Mouse (Mus musculus): ENCODE data around the gene Zbtb8a. TPM values are rescaled to one million over a fixed set of nuclear protein-coding genes. Genes with fewer than 3 reads are reported as not detected.
"Not testable (repeated sequence)": the region's sequence is repeated elsewhere in the genome, so short reads cannot be mapped to it uniquely, and the experiment has no call there.

The Zbtb8a gene
- 3.1 TPM in 2 replicates for polyA plus RNA-seq (2016; fragmentation: Nextera tagmentation; extraction: Ambion mirVana)

GRCm38 (mm10) chr4:129377601-129378390 lies at the start of gene Zbtb8a:
TSS of gene Zbtb8a (minus strand) at chr4:129378116.
- Histone ChIP-seq H3K4me1 (peaks cover 53% of the 10 kb centered on the region), H3K9me3 (replicated peaks) (no peaks in the 10 kb centered on the region)
- 1% methylated on average over 64 of the region's 65 CpGs for WGBS (ENCODE audit: insufficient replicate concordance)

GRCm38 (mm10) chr4:129418321-129418720 lies 40.4 kb upstream of the Zbtb8a start:
- no peaks in the 10 kb centered on the region; the same call in 1 of the 2 replicates for H3K36me3 ChIP-seq
- H3K27me3 ChIP-seq (replicated peaks), result no peaks in the 10 kb centered on the region
- no peak overlapping the region for H3K9ac ChIP-seq
- H3K27ac ChIP-seq, result no peak overlapping the region
- H3K9me3 ChIP-seq (replicated peaks), result peaks cover 9% of the 10 kb centered on the region
- no peak for ATAC-seq
- H3K4me2 ChIP-seq, result no peak overlapping the region
- no peak overlapping the region for H3K4me3 ChIP-seq
- WGBS (ENCODE audit: insufficient replicate concordance), result 73% methylated on average over 5 of the region's 5 CpGs
- H3K4me1 ChIP-seq, result peaks cover 39% of the 10 kb centered on the region

More at GRCm38 (mm10) chr4:129377601-129378390, at the start of gene Zbtb8a:
- Histone ChIP-seq H3K27ac (peak within 1 kb of the TSS; percentile 65), H3K27me3 (replicated peaks) (peaks cover 61% of the 10 kb centered on the region), H3K4me3 (peak within 1 kb of the TSS; percentile 80), H3K4me2 (peak within 1 kb of the TSS; percentile 95), H3K9ac (peak within 1 kb of the TSS; percentile 79), H3K36me3 (no peaks in the 10 kb centered on the region)
- ATAC-seq, result peak; percentile 69

DNA sequence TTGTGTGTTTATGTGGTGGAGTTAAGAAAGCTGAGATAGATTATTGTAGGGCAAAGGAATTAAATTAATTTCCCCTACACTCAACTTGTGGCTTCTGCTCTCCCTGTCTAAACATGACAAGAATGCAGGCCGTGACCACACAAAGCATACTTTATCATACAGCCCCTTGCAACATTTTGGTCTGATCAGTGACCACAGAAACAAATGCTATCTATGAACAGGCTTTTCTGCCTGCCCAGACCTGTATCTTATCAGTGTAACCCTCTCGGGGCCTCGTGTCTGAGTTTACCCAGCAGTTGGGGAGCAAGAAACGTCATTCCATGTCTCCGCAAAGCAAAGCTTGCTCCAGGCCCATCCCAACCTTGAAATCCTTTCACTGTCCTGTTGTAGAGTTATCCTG lies 38.6 kb upstream of the Zbtb8a start:
- peak; percentile 91 for ATAC-seq
- Histone ChIP-seq H3K4me1 (peaks cover 39% of the 10 kb centered on the region), H3K4me2 (peak overlapping the region; percentile 34), H3K27ac (peak overlapping the region; percentile 84), H3K9me3 (replicated peaks) (peaks cover 9% of the 10 kb centered on the region), H3K9ac (no peak overlapping the region; the same call in 1 of the 2 replicates), H3K36me3 (no peaks in the 10 kb centered on the region; the same call in 1 of the 2 replicates), H3K4me3 (no peak overlapping the region), H3K27me3 (replicated peaks) (no peaks in the 10 kb centered on the region)
- WGBS (ENCODE audit: insufficient replicate concordance), result 7% methylated on average over 5 of the region's 5 CpGs

DNA sequence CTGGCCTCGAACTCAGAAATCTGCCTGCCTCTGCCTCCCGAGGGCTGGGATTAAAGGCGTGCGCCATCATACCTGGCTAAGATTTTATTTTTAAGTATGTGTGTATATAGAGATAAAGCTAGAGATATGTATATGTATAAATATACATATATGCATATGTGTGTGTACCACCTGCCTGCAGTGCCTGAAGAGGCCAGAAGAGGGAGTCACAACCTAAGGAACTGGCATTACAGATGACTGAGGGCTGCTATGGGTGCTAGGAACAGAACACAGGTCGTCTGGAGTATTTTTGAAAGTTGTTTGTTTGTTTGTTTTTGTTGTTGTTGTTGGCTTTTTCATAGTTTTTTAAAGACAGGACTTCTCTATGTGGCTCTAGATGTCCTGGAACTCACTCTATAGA lies 38.0 kb upstream of the Zbtb8a start:
- peaks cover 9% of the 10 kb centered on the region for H3K9me3 ChIP-seq (replicated peaks)
- H3K36me3 ChIP-seq, result no peaks in the 10 kb centered on the region; the same call in 1 of the 2 replicates
- WGBS (ENCODE audit: insufficient replicate concordance), result 87% methylated on average over 5 of the region's 5 CpGs
- no peak for ATAC-seq
- peak overlapping the region; percentile 84 for H3K27ac ChIP-seq
- peak overlapping the region; percentile 34 for H3K4me2 ChIP-seq
- H3K9ac ChIP-seq, result no peak overlapping the region
- H3K27me3 ChIP-seq (replicated peaks), result no peaks in the 10 kb centered on the region
- H3K4me3 ChIP-seq, result no peak overlapping the region
- H3K4me1 ChIP-seq, result peaks cover 39% of the 10 kb centered on the region

GRCm38 (mm10) chr4:129410991-129411390 lies 33.1 kb upstream of the Zbtb8a start:
- H3K4me2 ChIP-seq, result no peak overlapping the region
- H3K36me3 ChIP-seq, result no peaks in the 10 kb centered on the region; the same call in 1 of the 2 replicates
- ATAC-seq, result no peak
- H3K27ac ChIP-seq, result no peak overlapping the region
- no peak overlapping the region for H3K9ac ChIP-seq
- H3K4me3 ChIP-seq, result no peak overlapping the region
- peaks cover 7% of the 10 kb centered on the region; the same call in 1 of the 2 replicates for H3K27me3 ChIP-seq (replicated peaks)
- H3K9me3 ChIP-seq (replicated peaks), result peaks cover 6% of the 10 kb centered on the region
- H3K4me1 ChIP-seq, result peaks cover 19% of the 10 kb centered on the region

DNA sequence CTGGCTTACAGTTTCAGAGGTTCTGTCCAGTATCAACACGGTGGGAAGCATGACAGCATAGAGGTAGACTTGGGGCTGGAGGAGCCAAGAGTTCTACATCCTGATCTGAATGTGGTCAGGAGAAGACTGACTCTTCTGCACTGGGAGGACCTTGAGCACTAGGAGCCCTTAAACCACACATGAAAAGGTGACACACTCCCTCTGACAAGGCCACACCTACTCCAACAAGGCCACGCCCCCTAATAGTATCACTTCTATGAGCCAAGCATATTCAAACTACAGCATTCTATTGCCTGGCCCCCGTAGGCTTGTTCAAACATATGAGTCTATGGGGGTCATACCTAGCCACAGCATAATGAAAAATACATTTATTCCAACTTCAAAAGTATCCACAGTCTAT lies 32.6 kb upstream of the Zbtb8a start:
- peaks cover 11% of the 10 kb centered on the region; the same call in 1 of the 2 replicates for H3K27me3 ChIP-seq (replicated peaks)
- not testable (repeated sequence) for H3K4me2 ChIP-seq; H3K9me3 ChIP-seq (replicated peaks); H3K9ac ChIP-seq; H3K36me3 ChIP-seq; H3K4me3 ChIP-seq; H3K27ac ChIP-seq; ATAC-seq
- 76% methylated on average over 3 of the region's 3 CpGs for WGBS (ENCODE audit: insufficient replicate concordance)
- peaks cover 20% of the 10 kb centered on the region for H3K4me1 ChIP-seq

DNA sequence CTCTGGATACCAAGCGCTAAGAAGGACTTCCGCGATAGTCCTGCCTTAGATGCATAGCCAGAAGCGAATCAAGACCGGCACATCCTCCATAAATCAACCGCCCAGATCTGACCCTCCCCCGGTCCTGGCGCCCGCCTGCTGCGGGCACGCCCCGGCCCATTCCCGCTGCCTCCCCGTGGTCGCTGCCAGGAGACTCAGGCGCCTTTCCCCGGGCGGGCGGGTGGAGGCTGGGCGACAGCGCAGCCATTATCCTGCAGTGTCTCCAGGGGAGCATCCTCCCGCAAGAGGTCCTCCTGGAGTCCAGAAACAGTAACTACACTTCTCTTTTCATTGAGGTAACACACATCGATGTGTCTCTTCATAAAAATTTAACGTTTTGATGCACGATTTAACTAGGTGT lies 28.5 kb upstream of the Zbtb8a start:
- peaks cover 27% of the 10 kb centered on the region; the same call in 1 of the 2 replicates for H3K27me3 ChIP-seq (replicated peaks)
- peak overlapping the region; percentile 76 for H3K4me2 ChIP-seq
- peak; percentile 65 for ATAC-seq
- H3K27ac ChIP-seq, result no peak overlapping the region
- no peaks in the 10 kb centered on the region for H3K9me3 ChIP-seq (replicated peaks)
- H3K4me1 ChIP-seq, result peaks cover 20% of the 10 kb centered on the region
- no peaks in the 10 kb centered on the region for H3K36me3 ChIP-seq
- H3K4me3 ChIP-seq, result peak overlapping the region; percentile 56
- WGBS (ENCODE audit: insufficient replicate concordance), result 2% methylated on average over 25 of the region's 25 CpGs
- H3K9ac ChIP-seq, result peak overlapping the region; percentile 62

- 70% methylated on average over 4 of the region's 4 CpGs for WGBS (ENCODE audit: insufficient replicate concordance)
- Histone ChIP-seq H3K4me1 (no peaks in the 10 kb centered on the region), H3K27me3 (replicated peaks) (peaks cover 12% of the 10 kb centered on the region), H3K9me3 (replicated peaks) (no peaks in the 10 kb centered on the region), H3K36me3 (no peaks in the 10 kb centered on the region), H3K9ac (no peak overlapping the region), H3K4me3 (no peak overlapping the region), H3K27ac (no peak overlapping the region), H3K4me2 (no peak overlapping the region)
- no peak for ATAC-seq
Measured at GRCm38 (mm10) chr4:129399813-129400212, 21.9 kb upstream of the Zbtb8a start.

- Histone ChIP-seq H3K9me3 (replicated peaks) (no peaks in the 10 kb centered on the region), H3K4me1 (peaks cover 13% of the 10 kb centered on the region), H3K4me3 (no peak overlapping the region), H3K9ac (no peak overlapping the region), H3K27ac (no peak overlapping the region), H3K36me3 (no peaks in the 10 kb centered on the region), H3K4me2 (no peak overlapping the region), H3K27me3 (replicated peaks) (peaks cover 10% of the 10 kb centered on the region; the same call in 1 of the 2 replicates)
- WGBS (ENCODE audit: insufficient replicate concordance), result 78% methylated on average over 3 of the region's 3 CpGs
- ATAC-seq, result no peak
Measured at GRCm38 (mm10) chr4:129396960-129397359, 19.0 kb upstream of the Zbtb8a start.

- no peak for ATAC-seq
- H3K27ac ChIP-seq, result no peak overlapping the region
Measured at GRCm38 (mm10) chr4:129394089-129394870, 16.4 kb upstream of the Zbtb8a start.

GRCm38 (mm10) chr4:129390936-129391557 lies 13.1 kb upstream of the Zbtb8a start:
- H3K9me3 ChIP-seq (replicated peaks), result no peaks in the 10 kb centered on the region
- no peaks in the 10 kb centered on the region for H3K36me3 ChIP-seq
- no peak overlapping the region for H3K9ac ChIP-seq
- H3K27ac ChIP-seq, result no peak overlapping the region
- H3K4me1 ChIP-seq, result peaks cover 32% of the 10 kb centered on the region
- H3K4me3 ChIP-seq, result no peak overlapping the region
- no peak for ATAC-seq
- WGBS (ENCODE audit: insufficient replicate concordance), result 69% methylated on average over 7 of the region's 7 CpGs
- peaks cover 10% of the 10 kb centered on the region; the same call in 1 of the 2 replicates for H3K27me3 ChIP-seq (replicated peaks)
- H3K4me2 ChIP-seq, result no peak overlapping the region

More at GRCm38 (mm10) chr4:129394089-129394870, 16.4 kb upstream of the Zbtb8a start:
- Histone ChIP-seq H3K4me1 (peaks cover 15% of the 10 kb centered on the region), H3K27me3 (replicated peaks) (peaks cover 10% of the 10 kb centered on the region; the same call in 1 of the 2 replicates), H3K36me3 (no peaks in the 10 kb centered on the region), H3K9ac (no peak overlapping the region), H3K9me3 (replicated peaks) (no peaks in the 10 kb centered on the region), H3K4me3 (no peak overlapping the region), H3K4me2 (no peak overlapping the region)
- WGBS (ENCODE audit: insufficient replicate concordance), result 55% methylated on average over 12 of the region's 12 CpGs
